Mouse (Mus musculus) C2C12 (cell line): ENCODE data around the gene Malrd1.

Experiments
- CEBPB ChIP-seq: IDR thresholded peaks from one replicate; pipeline ENCODE4 v1.6.1; 2011; ENCODE audit warnings: low read depth, mild to moderate bottlenecking, control low read depth, moderate library complexity
- CTCF ChIP-seq: IDR thresholded peaks from one replicate; pipeline ENCODE4 v1.5.1; 2011; ENCODE audit not compliant: control insufficient read depth, insufficient read depth, insufficient read length
- FOSL1 ChIP-seq: IDR thresholded peaks from one replicate; pipeline ENCODE4 v1.8.0; 2011; ENCODE audit warnings: mild to moderate bottlenecking, low read length; ENCODE audit not compliant: poor library complexity, insufficient read depth, severe bottlenecking
- MAX ChIP-seq: IDR thresholded peaks from one replicate; pipeline ENCODE4 v1.6.1; 2011; ENCODE audit warnings: mild to moderate bottlenecking, control low read depth
- USF1 ChIP-seq: IDR thresholded peaks from one replicate; pipeline ENCODE4 v1.6.1; 2011; ENCODE audit warnings: low read depth, mild to moderate bottlenecking, control low read depth, moderate library complexity

DNA sequence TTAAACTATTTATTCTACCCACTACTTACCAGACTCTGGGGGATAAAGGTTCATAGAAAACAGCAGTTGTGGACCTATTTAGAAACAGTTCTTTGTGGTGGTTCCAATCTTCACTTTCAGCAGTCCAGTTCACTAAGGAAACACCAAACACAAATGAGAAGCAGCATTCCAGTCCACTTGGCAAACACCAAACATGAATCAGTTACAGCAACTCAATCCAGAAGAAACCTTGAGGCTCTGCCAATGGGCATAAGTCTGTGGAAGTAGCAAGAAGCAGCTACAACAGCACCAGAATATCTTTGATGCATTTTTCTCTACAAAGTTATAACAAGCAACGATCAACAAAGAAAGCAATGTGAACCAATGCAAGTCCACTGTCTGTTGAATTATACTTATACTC, 214.7 kb downstream of the Malrd1 start:
- TF ChIP-seq CTCF (no peak), MAX (no peak), USF1 (no peak), CEBPB (no peak), FOSL1 (no peak)
